Mouse (Mus musculus): Measurements from ENCODE around the gene Wasl. TPM values are rescaled to one million over a fixed set of nuclear protein-coding genes. Genes with fewer than 3 reads are reported as not detected.

Gene Wasl
- polyA plus RNA-seq, 1 experiment from 2014 or later = 52.2 TPM

- no peak overlapping the region for H3K4me2 ChIP-seq (ENCODE audit: low read length)
- 50% methylated on average over 1 of the region's 1 CpGs for WGBS
- H3K4me1 ChIP-seq (ENCODE audit: control insufficient read depth, insufficient read depth, low read depth, low read length) = no peaks in the 10 kb centered on the region
- no peaks in the 10 kb centered on the region for H3K36me3 ChIP-seq (ENCODE audit: control insufficient read depth, insufficient read depth, low read length)
- H3K27ac ChIP-seq (ENCODE audit: low read depth, low read length) = no peak overlapping the region
- no peak for ATAC-seq
- H3K27me3 ChIP-seq (replicated peaks; ENCODE audit: control insufficient read depth, insufficient read depth, low read length) = no peaks in the 10 kb centered on the region
- H3K9ac ChIP-seq (ENCODE audit: low read depth, low read length) = no peak overlapping the region
- no peak overlapping the region for H3K4me3 ChIP-seq (ENCODE audit: low read length)
- H3K9me3 ChIP-seq (ENCODE audit: control insufficient read depth, low read length) = no peaks in the 10 kb centered on the region; the same call in 1 of the 2 replicates
These were observed 63.1 kb downstream of the Wasl start for GRCm38 (mm10) chr6:24601668-24602067.

GRCm38 (mm10) chr6:24600726-24601125 lies 64.1 kb downstream of the Wasl start:
- ATAC-seq = no peak
- 82% methylated on average over 4 of the region's 4 CpGs for WGBS
- Histone ChIP-seq H3K27me3 (replicated peaks; ENCODE audit: control insufficient read depth, insufficient read depth, low read length) (no peaks in the 10 kb centered on the region), H3K4me1 (ENCODE audit: control insufficient read depth, insufficient read depth, low read depth, low read length) (no peaks in the 10 kb centered on the region), H3K36me3 (ENCODE audit: control insufficient read depth, insufficient read depth, low read length) (no peaks in the 10 kb centered on the region), H3K4me3 (ENCODE audit: low read length) (no peak overlapping the region), H3K27ac (ENCODE audit: low read depth, low read length) (no peak overlapping the region), H3K9me3 (ENCODE audit: control insufficient read depth, low read length) (no peaks in the 10 kb centered on the region), H3K4me2 (ENCODE audit: low read length) (no peak overlapping the region), H3K9ac (ENCODE audit: low read depth, low read length) (no peak overlapping the region)

GRCm38 (mm10) chr6:24600134-24600533 lies 64.7 kb downstream of the Wasl start:
- Histone ChIP-seq H3K27me3 (replicated peaks; ENCODE audit: control insufficient read depth, insufficient read depth, low read length) (no peaks in the 10 kb centered on the region), H3K36me3 (ENCODE audit: control insufficient read depth, insufficient read depth, low read length) (no peaks in the 10 kb centered on the region), H3K9me3 (ENCODE audit: control insufficient read depth, low read length) (no peaks in the 10 kb centered on the region), H3K27ac (ENCODE audit: low read depth, low read length) (no peak overlapping the region), H3K4me2 (ENCODE audit: low read length) (no peak overlapping the region), H3K4me3 (ENCODE audit: low read length) (no peak overlapping the region), H3K9ac (ENCODE audit: low read depth, low read length) (no peak overlapping the region), H3K4me1 (ENCODE audit: control insufficient read depth, insufficient read depth, low read depth, low read length) (no peaks in the 10 kb centered on the region)
- WGBS = 88% methylated on average over 6 of the region's 6 CpGs
- ATAC-seq = no peak

- H3K9me3 ChIP-seq (ENCODE audit: control insufficient read depth, low read length) = no peaks in the 10 kb centered on the region
- 80% methylated on average over 5 of the region's 5 CpGs for WGBS
- H3K9ac ChIP-seq (ENCODE audit: low read depth, low read length) = no peak overlapping the region
- no peak overlapping the region for H3K4me3 ChIP-seq (ENCODE audit: low read length)
- no peak overlapping the region for H3K4me2 ChIP-seq (ENCODE audit: low read length)
- no peaks in the 10 kb centered on the region for H3K27me3 ChIP-seq (replicated peaks; ENCODE audit: control insufficient read depth, insufficient read depth, low read length)
- no peaks in the 10 kb centered on the region for H3K36me3 ChIP-seq (ENCODE audit: control insufficient read depth, insufficient read depth, low read length)
- no peaks in the 10 kb centered on the region for H3K4me1 ChIP-seq (ENCODE audit: control insufficient read depth, insufficient read depth, low read depth, low read length)
- no peak overlapping the region for H3K27ac ChIP-seq (ENCODE audit: low read depth, low read length)
- no peak for ATAC-seq
These were observed 65.2 kb downstream of the Wasl start for GRCm38 (mm10) chr6:24599639-24600038.

GRCm38 (mm10) chr6:24599179-24599578 lies 65.6 kb downstream of the Wasl start:
- Histone ChIP-seq H3K27ac (ENCODE audit: low read depth, low read length) (no peak overlapping the region), H3K27me3 (replicated peaks; ENCODE audit: control insufficient read depth, insufficient read depth, low read length) (no peaks in the 10 kb centered on the region), H3K4me2 (ENCODE audit: low read length) (no peak overlapping the region), H3K4me3 (ENCODE audit: low read length) (no peak overlapping the region), H3K9me3 (ENCODE audit: control insufficient read depth, low read length) (no peaks in the 10 kb centered on the region), H3K9ac (ENCODE audit: low read depth, low read length) (no peak overlapping the region), H3K4me1 (ENCODE audit: control insufficient read depth, insufficient read depth, low read depth, low read length) (no peaks in the 10 kb centered on the region), H3K36me3 (ENCODE audit: control insufficient read depth, insufficient read depth, low read length) (no peaks in the 10 kb centered on the region)
- no peak for ATAC-seq
- 92% methylated on average over 6 of the region's 6 CpGs for WGBS

GRCm38 (mm10) chr6:24597500-24597899 lies 67.3 kb downstream of the Wasl start, which contains the start of gene Lmod2:
Gene Lmod2, plus strand, starts transcription at chr6:24597762.
- ATAC-seq = no peak
- Histone ChIP-seq H3K36me3 (ENCODE audit: control insufficient read depth, insufficient read depth, low read length) (no peaks in the 10 kb centered on the region), H3K4me2 (ENCODE audit: low read length) (no peak within 1 kb of the TSS), H3K9me3 (ENCODE audit: control insufficient read depth, low read length) (no peaks in the 10 kb centered on the region), H3K9ac (ENCODE audit: low read depth, low read length) (no peak within 1 kb of the TSS), H3K27ac (ENCODE audit: low read depth, low read length) (no peak within 1 kb of the TSS), H3K27me3 (replicated peaks; ENCODE audit: control insufficient read depth, insufficient read depth, low read length) (no peaks in the 10 kb centered on the region), H3K4me1 (ENCODE audit: control insufficient read depth, insufficient read depth, low read depth, low read length) (no peaks in the 10 kb centered on the region), H3K4me3 (ENCODE audit: low read length) (no peak within 1 kb of the TSS)
- 71% methylated on average over 10 of the region's 10 CpGs for WGBS

GRCm38 (mm10) chr6:24591525-24592218 lies 73.1 kb downstream of the Wasl start:
- no peak for ATAC-seq
- no peaks in the 10 kb centered on the region for H3K4me1 ChIP-seq (ENCODE audit: control insufficient read depth, insufficient read depth, low read depth, low read length)
- 51% methylated on average over 10 of the region's 10 CpGs for WGBS

GRCm38 (mm10) chr6:24590282-24590681 lies 74.5 kb downstream of the Wasl start:
- H3K4me3 ChIP-seq (ENCODE audit: low read length) = no peak overlapping the region
- H3K9ac ChIP-seq (ENCODE audit: low read depth, low read length) = no peak overlapping the region
- H3K4me2 ChIP-seq (ENCODE audit: low read length) = no peak overlapping the region
- no peak for ATAC-seq
- H3K27me3 ChIP-seq (replicated peaks; ENCODE audit: control insufficient read depth, insufficient read depth, low read length) = no peaks in the 10 kb centered on the region
- H3K9me3 ChIP-seq (ENCODE audit: control insufficient read depth, low read length) = no peaks in the 10 kb centered on the region
- 87% methylated on average over 5 of the region's 5 CpGs for WGBS
- no peaks in the 10 kb centered on the region for H3K36me3 ChIP-seq (ENCODE audit: control insufficient read depth, insufficient read depth, low read length)
- no peak overlapping the region for H3K27ac ChIP-seq (ENCODE audit: low read depth, low read length)
- no peaks in the 10 kb centered on the region for H3K4me1 ChIP-seq (ENCODE audit: control insufficient read depth, insufficient read depth, low read depth, low read length)

More at GRCm38 (mm10) chr6:24591525-24592218, 73.1 kb downstream of the Wasl start:
- H3K27ac ChIP-seq (ENCODE audit: low read depth, low read length) = no peak overlapping the region
- no peak overlapping the region for H3K4me2 ChIP-seq (ENCODE audit: low read length)
- no peaks in the 10 kb centered on the region for H3K27me3 ChIP-seq (replicated peaks; ENCODE audit: control insufficient read depth, insufficient read depth, low read length)
- no peak overlapping the region for H3K4me3 ChIP-seq (ENCODE audit: low read length)
- H3K9ac ChIP-seq (ENCODE audit: low read depth, low read length) = no peak overlapping the region
- H3K9me3 ChIP-seq (ENCODE audit: control insufficient read depth, low read length) = no peaks in the 10 kb centered on the region
- no peaks in the 10 kb centered on the region for H3K36me3 ChIP-seq (ENCODE audit: control insufficient read depth, insufficient read depth, low read length)

GRCm38 (mm10) chr6:24586885-24587284 lies 77.9 kb downstream of the Wasl start:
- Histone ChIP-seq H3K4me1 (ENCODE audit: control insufficient read depth, insufficient read depth, low read depth, low read length) (no peaks in the 10 kb centered on the region), H3K36me3 (ENCODE audit: control insufficient read depth, insufficient read depth, low read length) (no peaks in the 10 kb centered on the region), H3K27me3 (replicated peaks; ENCODE audit: control insufficient read depth, insufficient read depth, low read length) (no peaks in the 10 kb centered on the region), H3K9ac (ENCODE audit: low read depth, low read length) (no peak overlapping the region), H3K27ac (ENCODE audit: low read depth, low read length) (no peak overlapping the region), H3K9me3 (ENCODE audit: control insufficient read depth, low read length) (no peaks in the 10 kb centered on the region), H3K4me3 (ENCODE audit: low read length) (no peak overlapping the region), H3K4me2 (ENCODE audit: low read length) (no peak overlapping the region)
- 47% methylated on average over 3 of the region's 3 CpGs for WGBS
- 0 out of 2 replicates have a peak, but pooled peaks have one; percentile 37 for ATAC-seq

Data from hindbrain, embryonic 16.5 days (tissue).